Mouse (Mus musculus) erythroblast, embryonic 14.5 days (primary cell): ENCODE measurements around the gene Ghdc. TPM values are rescaled to one million over a fixed set of nuclear protein-coding genes. Genes with fewer than 3 reads are reported as not detected.

ENCODE experiments used
- H3K27me3 ChIP-seq: 2 replicates; pipeline ENCODE4 v1.6.1; 2012; ENCODE audit warnings: inconsistent platforms; ENCODE audit not compliant: control insufficient read depth
- H3K36me3 ChIP-seq: 2 replicates; pipeline ENCODE4 v1.6.1; 2012; ENCODE audit warnings: mild to moderate bottlenecking, inconsistent platforms; ENCODE audit not compliant: control insufficient read depth
- H3K4me1 ChIP-seq: 2 replicates; pipeline ENCODE4 v1.6.1; 2012; ENCODE audit warnings: inconsistent platforms; ENCODE audit not compliant: control insufficient read depth
- H3K4me3 ChIP-seq: replicated peaks from 2 replicates; pipeline ENCODE3; 2012; ENCODE audit warnings: moderate library complexity, mild to moderate bottlenecking, inconsistent platforms
- H3K9me3 ChIP-seq: 2 replicates; pipeline ENCODE4 v1.6.1; 2012; ENCODE audit warnings: low read length, inconsistent platforms, mixed read lengths; ENCODE audit not compliant: control insufficient read depth
- GATA1 ChIP-seq: IDR thresholded peaks from 2 replicates; pipeline ENCODE4 v1.6.1; 2012; ENCODE audit warnings: low read length, inconsistent platforms, mixed read lengths
- TAL1 ChIP-seq: IDR thresholded peaks from 3 replicates; pipeline ENCODE4 v1.6.1; 2012; ENCODE audit warnings: low read length, inconsistent platforms, mixed read lengths
- polyA plus RNA-seq: library from polyadenylated mRNA; stranded (reverse); fragments of >175 nt; gene quantifications from 2 replicates; pipeline ENCODE4 v1.2.3, GENCODE M21; 2012

The Ghdc gene
- 0.20 and 0.58 TPM in 2 replicates for polyA plus RNA-seq

DNA sequence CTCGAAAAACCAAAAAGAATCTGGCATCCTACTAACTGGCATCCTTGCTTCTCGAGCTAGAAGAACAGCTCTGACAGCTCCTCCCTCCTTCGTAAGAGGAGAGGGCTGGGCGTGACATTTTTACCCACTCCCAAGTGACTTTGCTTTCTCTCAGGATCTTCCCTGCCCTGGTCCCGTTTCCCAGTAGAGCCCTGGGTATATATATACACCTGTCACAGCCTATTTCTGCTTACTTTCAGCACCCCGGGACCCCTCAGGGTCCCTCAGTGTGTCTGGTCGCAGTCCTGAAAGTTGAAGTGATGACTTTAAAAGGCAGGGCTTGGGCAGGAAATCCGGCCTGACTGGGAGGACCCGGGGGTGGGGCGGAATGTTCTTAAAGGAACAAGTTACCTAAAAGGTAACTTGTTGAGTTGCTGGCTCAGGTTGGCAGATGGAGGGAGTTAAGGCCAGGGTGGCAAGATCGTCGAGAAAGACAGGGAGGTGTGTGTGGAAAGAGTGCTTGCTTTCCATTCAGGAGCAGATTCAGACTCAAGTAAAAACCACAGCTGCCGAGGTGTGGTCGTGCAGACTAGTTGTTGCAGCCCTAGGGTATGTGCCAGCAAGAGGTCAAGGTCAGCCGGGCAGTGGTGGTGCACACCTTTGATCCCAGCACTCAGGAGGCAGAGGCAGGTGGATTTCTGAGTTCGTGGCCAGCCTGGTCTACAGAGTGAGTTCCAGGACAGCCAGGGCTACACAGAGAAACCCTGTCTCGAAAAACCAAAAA is at the start of gene Ghdc:
TSS of gene Ghdc (minus strand) at position 312 of the 763 bp plus-strand sequence.
- no peaks in the 10 kb centered on the region; the same call in 1 of the 2 replicates for H3K36me3 ChIP-seq
- peak within 1 kb of the TSS; percentile 63 for H3K4me3 ChIP-seq
- TF ChIP-seq TAL1 (no peak), GATA1 (no peak)
- H3K9me3 ChIP-seq = no peaks in the 10 kb centered on the region
- H3K27me3 ChIP-seq = no peaks in the 10 kb centered on the region
- peaks cover 14% of the 10 kb centered on the region for H3K4me1 ChIP-seq

GRCm38 (mm10) chr11:100820047-100820446 is 49.3 kb upstream of the Ghdc start:
- no peaks in the 10 kb centered on the region for H3K36me3 ChIP-seq
- peaks cover 75% of the 10 kb centered on the region for H3K4me1 ChIP-seq
- H3K9me3 ChIP-seq = no peaks in the 10 kb centered on the region
- no peak overlapping the region for H3K4me3 ChIP-seq
- TF ChIP-seq GATA1 (no peak), TAL1 (no peak)
- H3K27me3 ChIP-seq = no peaks in the 10 kb centered on the region

GRCm38 (mm10) chr11:100819626-100820025 is 48.9 kb upstream of the Ghdc start:
- no peaks in the 10 kb centered on the region for H3K27me3 ChIP-seq
- no peak overlapping the region for H3K4me3 ChIP-seq
- no peaks in the 10 kb centered on the region for H3K36me3 ChIP-seq
- peaks cover 76% of the 10 kb centered on the region for H3K4me1 ChIP-seq
- H3K9me3 ChIP-seq = no peaks in the 10 kb centered on the region
- TF ChIP-seq TAL1 (no peak), GATA1 (no peak)

DNA sequence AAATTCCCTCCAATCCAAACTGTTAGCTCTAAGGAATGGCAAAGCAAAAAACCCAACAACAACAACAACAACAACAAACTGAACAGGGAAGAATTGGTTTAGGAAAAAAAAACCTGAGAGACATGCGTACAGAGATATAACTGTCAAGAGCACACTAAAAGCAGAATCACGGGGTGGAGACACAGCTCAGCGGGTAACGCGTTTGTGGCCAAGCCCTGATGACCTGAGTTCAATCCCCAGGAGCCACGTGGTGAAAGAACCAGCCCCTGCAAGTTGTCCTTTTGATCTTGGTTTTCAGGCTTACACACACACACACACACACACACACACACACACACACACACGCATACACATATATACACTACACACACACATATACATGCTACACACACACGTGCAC is 48.3 kb upstream of the Ghdc start:
- peak overlapping the region; percentile 52 for H3K4me3 ChIP-seq
- no peaks in the 10 kb centered on the region for H3K9me3 ChIP-seq
- TF ChIP-seq GATA1 = no peak
- no peak for TF ChIP-seq TAL1
- peaks cover 79% of the 10 kb centered on the region for H3K4me1 ChIP-seq
- no peaks in the 10 kb centered on the region for H3K27me3 ChIP-seq
- no peaks in the 10 kb centered on the region for H3K36me3 ChIP-seq

DNA sequence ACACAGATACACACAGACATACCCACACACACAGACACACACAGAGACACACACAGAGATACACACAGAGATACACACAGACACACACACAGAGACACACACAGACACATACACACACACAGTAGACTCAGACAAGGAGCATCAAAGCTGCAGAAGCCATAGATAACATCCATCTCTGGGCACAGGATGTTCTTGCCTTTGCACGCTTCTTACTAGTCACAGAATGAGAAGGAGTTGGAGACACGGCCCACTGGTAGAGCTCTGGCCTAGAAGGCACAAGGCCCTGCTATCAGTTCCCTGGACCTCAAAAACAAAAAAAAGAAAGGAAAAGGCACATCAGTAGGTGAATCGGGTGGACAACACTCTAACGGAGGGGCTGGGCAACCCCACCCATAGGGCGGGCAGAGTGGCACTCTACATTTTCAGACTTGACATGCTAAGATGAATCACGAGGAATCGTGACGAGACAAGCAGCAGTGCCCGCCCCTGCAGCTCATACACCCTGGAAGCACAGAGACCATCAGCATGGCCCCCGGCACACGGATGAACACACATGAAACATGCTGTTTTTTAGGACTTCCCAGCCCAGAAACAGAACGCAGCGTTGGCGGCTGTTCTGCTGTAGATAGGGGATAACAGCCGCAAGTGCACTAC is 47.7 kb upstream of the Ghdc start:
- TF ChIP-seq GATA1 (no peak), TAL1 (no peak)
- H3K27me3 ChIP-seq = no peaks in the 10 kb centered on the region
- no peaks in the 10 kb centered on the region for H3K36me3 ChIP-seq
- H3K4me3 ChIP-seq = peak overlapping the region; percentile 52
- peaks cover 74% of the 10 kb centered on the region for H3K4me1 ChIP-seq
- H3K9me3 ChIP-seq = no peaks in the 10 kb centered on the region

DNA sequence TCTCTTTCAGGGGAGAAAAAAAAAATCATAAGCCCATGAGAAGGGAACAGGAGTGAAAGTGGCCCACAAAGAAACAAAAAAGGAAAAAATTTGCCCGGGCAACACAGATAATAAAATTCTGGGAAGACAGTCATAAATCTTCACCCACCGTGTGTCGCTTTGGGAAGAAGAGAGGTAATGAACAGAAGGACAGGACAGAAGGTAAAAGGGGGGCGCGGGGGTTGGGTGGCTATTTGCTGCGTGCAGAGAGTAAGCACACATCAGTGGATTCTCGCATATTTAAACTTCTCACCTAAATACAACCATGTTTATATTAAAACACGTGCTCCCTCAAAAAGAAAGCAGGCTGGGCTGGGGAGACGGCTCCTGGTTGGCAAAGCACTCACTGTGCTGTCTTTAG is 46.6 kb upstream of the Ghdc start:
- H3K36me3 ChIP-seq = peaks cover under 1% of the 10 kb centered on the region; the same call in 1 of the 2 replicates

GRCm38 (mm10) chr11:100816801-100817200 is 46.0 kb upstream of the Ghdc start:
- peaks cover 63% of the 10 kb centered on the region for H3K4me1 ChIP-seq
- H3K36me3 ChIP-seq = peaks cover 5% of the 10 kb centered on the region
- peaks cover 5% of the 10 kb centered on the region for H3K9me3 ChIP-seq

More for the DNA sequence above, 46.6 kb upstream of the Ghdc start:
- Histone ChIP-seq H3K27me3 (no peaks in the 10 kb centered on the region), H3K4me1 (peaks cover 66% of the 10 kb centered on the region), H3K9me3 (peaks cover under 1% of the 10 kb centered on the region; the same call in 1 of the 2 replicates), H3K4me3 (no peak overlapping the region)
- TF ChIP-seq GATA1 = no peak

GRCm38 (mm10) chr11:100816342-100816741 is 45.6 kb upstream of the Ghdc start:
- H3K27me3 ChIP-seq = no peaks in the 10 kb centered on the region
- TF ChIP-seq GATA1 = no peak
- peaks cover 9% of the 10 kb centered on the region for H3K9me3 ChIP-seq
- H3K4me3 ChIP-seq = no peak overlapping the region
- H3K36me3 ChIP-seq = peaks cover 10% of the 10 kb centered on the region
- peaks cover 59% of the 10 kb centered on the region for H3K4me1 ChIP-seq

More at GRCm38 (mm10) chr11:100816801-100817200, 46.0 kb upstream of the Ghdc start:
- Histone ChIP-seq H3K27me3 (no peaks in the 10 kb centered on the region), H3K4me3 (no peak overlapping the region)
- no peak for TF ChIP-seq TAL1
- TF ChIP-seq GATA1 = no peak

GRCm38 (mm10) chr11:100814498-100814897 is 43.7 kb upstream of the Ghdc start:
- Histone ChIP-seq H3K4me3 (peak overlapping the region; percentile 47), H3K36me3 (peaks cover 19% of the 10 kb centered on the region), H3K4me1 (peaks cover 51% of the 10 kb centered on the region), H3K27me3 (no peaks in the 10 kb centered on the region), H3K9me3 (peaks cover 14% of the 10 kb centered on the region)
- TF ChIP-seq TAL1 = no peak
- TF ChIP-seq GATA1 = no peak
